Mouse (Mus musculus) myocyte (in vitro differentiated cells): Measurements from ENCODE around the gene Hmx2. TPM values are rescaled to one million over a fixed set of nuclear protein-coding genes. Genes with fewer than 3 reads are reported as not detected.
A peak's percentile ranks its signal among the peaks of the same experiment; 100 is the strongest.

Experiments
- H3K27me3 ChIP-seq: one replicate; pipeline ENCODE4 v1.6.1; 2011; ENCODE audit not compliant: control insufficient read depth, insufficient read depth, insufficient read length
- H3K36me3 ChIP-seq: one replicate; pipeline ENCODE4 v1.6.1; 2011; ENCODE audit not compliant: control insufficient read depth, insufficient read depth
- H3K4me2 ChIP-seq: one replicate; pipeline ENCODE4 v1.6.1; 2011; ENCODE audit warnings: low read depth, control low read depth
- H3K4me3 ChIP-seq: one replicate; pipeline ENCODE4 v1.5.1; 2011; ENCODE audit warnings: mild to moderate bottlenecking, control low read depth, moderate library complexity
- H3K79me2 ChIP-seq: one replicate; pipeline ENCODE4 v1.6.1; 2011; ENCODE audit not compliant: control insufficient read depth, insufficient read depth
- H3ac ChIP-seq: one replicate; pipeline ENCODE4 v1.6.1; 2011; ENCODE audit not compliant: control insufficient read depth, insufficient read length
- CEBPB ChIP-seq: IDR thresholded peaks from 2 replicates; pipeline ENCODE4 v1.6.1; 2011; ENCODE audit warnings: mild to moderate bottlenecking, moderate library complexity; ENCODE audit not compliant: poor library complexity, insufficient read depth, severe bottlenecking
- E2F4 ChIP-seq: IDR thresholded peaks from one replicate; pipeline ENCODE4 v1.6.1; 2011; ENCODE audit warnings: mild to moderate bottlenecking, control low read depth, moderate library complexity; ENCODE audit not compliant: insufficient read depth
- MAX ChIP-seq: IDR thresholded peaks from one replicate; pipeline ENCODE4 v1.6.1; 2011; ENCODE audit warnings: low read depth, mild to moderate bottlenecking, control low read depth
- MYOD1 ChIP-seq, 3 experiments: IDR thresholded peaks; one replicate each; pipeline ENCODE4 v1.6.1; 2011; ENCODE audit warnings: control low read depth in 2 of 3, low read depth in 2 of 3, mild to moderate bottlenecking in 2 of 3, moderate library complexity in 1 of 3; ENCODE audit not compliant: insufficient read length in 2 of 3, control insufficient read depth in 1 of 3
- MYOG ChIP-seq, 3 experiments: IDR thresholded peaks; one replicate each; pipeline ENCODE4 v1.6.1; 2011; ENCODE audit warnings: control low read depth in 2 of 3, low read depth in 2 of 3, mild to moderate bottlenecking in 2 of 3; ENCODE audit not compliant: insufficient read length in 2 of 3, control insufficient read depth in 1 of 3, insufficient read depth in 1 of 3
- POLR2A ChIP-seq: IDR thresholded peaks from one replicate; pipeline ENCODE4 v1.6.1; 2011; ENCODE audit warnings: low read depth, mild to moderate bottlenecking, control low read depth, moderate library complexity; ENCODE audit not compliant: insufficient read length
- POLR2AphosphoS2 ChIP-seq: IDR thresholded peaks from one replicate; pipeline ENCODE4 v1.6.1; 2011; ENCODE audit warnings: low read depth, control low read depth; ENCODE audit not compliant: insufficient read length
- REST ChIP-seq: IDR thresholded peaks from one replicate; pipeline ENCODE4 v1.6.1; 2011; ENCODE audit warnings: mild to moderate bottlenecking, control low read depth, moderate library complexity; ENCODE audit not compliant: insufficient read depth, insufficient read length
- SRF ChIP-seq: IDR thresholded peaks from one replicate; pipeline ENCODE4 v1.6.1; 2011; ENCODE audit warnings: low read depth; ENCODE audit not compliant: control insufficient read depth, insufficient read length
- TCF12 ChIP-seq: IDR thresholded peaks from one replicate; pipeline ENCODE4 v1.6.1; 2011; ENCODE audit warnings: mild to moderate bottlenecking, control low read depth; ENCODE audit not compliant: poor library complexity, insufficient read depth, severe bottlenecking
- TCF3 ChIP-seq: IDR thresholded peaks from one replicate; pipeline ENCODE4 v1.6.1; 2011; ENCODE audit warnings: low read depth, control low read depth; ENCODE audit not compliant: insufficient read length
- USF1 ChIP-seq: IDR thresholded peaks from one replicate; pipeline ENCODE4 v1.6.1; 2011; ENCODE audit warnings: low read depth, mild to moderate bottlenecking, control low read depth, moderate library complexity
- polyA plus RNA-seq: library from polyadenylated mRNA; unstranded; fragments of >200 nt; fragmentation: generic; extraction: Trizol; gene quantifications from one replicate; pipeline ENCODE4 v1.2.1, GENCODE M21; 2012; ENCODE audit warnings: missing spikeins

The Hmx2 gene
- polyA plus RNA-seq, 1 experiment: 0.76 TPM

DNA sequence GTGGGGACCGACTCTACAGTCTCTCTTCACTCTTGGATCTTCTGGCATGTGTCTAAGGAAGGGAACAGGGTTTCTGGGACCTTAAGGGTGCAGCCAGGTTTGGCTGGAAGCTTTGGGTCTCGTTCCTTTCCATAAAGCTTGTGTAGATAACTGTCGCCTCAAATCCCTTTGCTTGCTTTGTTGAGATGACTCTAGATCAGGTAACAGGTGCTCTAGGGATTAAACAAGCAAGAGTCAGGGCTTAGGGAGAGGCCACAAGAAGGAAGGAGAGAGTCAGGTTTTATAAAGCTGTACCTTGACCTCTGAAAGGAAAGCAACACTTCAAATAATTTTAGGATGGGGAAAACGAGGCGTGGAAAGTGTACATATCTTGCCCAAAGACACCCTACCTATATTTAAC is 4.2 kb downstream of the Hmx2 start:
- Histone ChIP-seq H3K27me3 (peaks cover 73% of the 10 kb centered on the region), H3K79me2 (no peaks in the 10 kb centered on the region), H3K36me3 (no peaks in the 10 kb centered on the region), H3K4me3 (no peak overlapping the region), H3K4me2 (no peak overlapping the region), H3ac (no peak overlapping the region)
- TF ChIP-seq MAX (no peak), USF1 (no peak), TCF3 (no peak), SRF (no peak), MYOD1 (IDR thresholded peaks at IDR 0.05; ENCODE audit: control insufficient read depth in 1 of 3, insufficient read length in 2 of 3, low read depth in 2 of 3) (no peak), E2F4 (no peak), CEBPB (no peak), POLR2AphosphoS2 (no peak), MYOG (IDR thresholded peaks at IDR 0.05; ENCODE audit: control insufficient read depth in 1 of 3, insufficient read depth in 1 of 3, insufficient read length in 2 of 3, low read depth in 2 of 3) (no peak), TCF12 (no peak), REST (no peak), POLR2A (no peak)

DNA sequence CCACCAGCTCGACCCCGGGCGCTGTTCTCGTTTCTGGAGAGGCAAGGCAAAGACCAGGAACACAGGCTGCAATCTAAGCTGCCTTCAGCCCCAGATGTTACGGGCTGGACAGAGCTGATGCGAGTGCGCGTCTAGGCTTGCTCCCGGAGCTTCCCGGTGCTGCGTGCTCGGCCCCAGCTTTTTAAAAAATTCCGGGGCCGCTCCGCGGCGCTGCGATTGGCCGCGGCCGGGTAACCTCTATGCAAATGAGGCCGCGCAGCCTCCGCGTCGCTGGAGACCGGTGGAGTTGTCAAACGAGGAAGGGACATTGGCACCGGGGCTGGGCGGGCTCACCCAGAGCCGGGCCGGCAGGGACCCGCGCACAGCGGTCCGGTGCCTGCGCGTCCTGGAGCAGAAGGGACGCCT is 5.2 kb downstream of the Hmx2 start:
- Histone ChIP-seq H3K4me3 (peak overlapping the region; percentile 22), H3ac (no peak overlapping the region), H3K79me2 (no peaks in the 10 kb centered on the region), H3K27me3 (peaks cover 63% of the 10 kb centered on the region), H3K4me2 (peak overlapping the region; percentile 60), H3K36me3 (no peaks in the 10 kb centered on the region)
- TF ChIP-seq MYOG (IDR thresholded peaks at IDR 0.05; ENCODE audit: control insufficient read depth in 1 of 3, insufficient read depth in 1 of 3, insufficient read length in 2 of 3, low read depth in 2 of 3) (no peak), E2F4 (peak; percentile 86), POLR2A (peak; percentile 47), POLR2AphosphoS2 (peak; percentile 22)

DNA sequence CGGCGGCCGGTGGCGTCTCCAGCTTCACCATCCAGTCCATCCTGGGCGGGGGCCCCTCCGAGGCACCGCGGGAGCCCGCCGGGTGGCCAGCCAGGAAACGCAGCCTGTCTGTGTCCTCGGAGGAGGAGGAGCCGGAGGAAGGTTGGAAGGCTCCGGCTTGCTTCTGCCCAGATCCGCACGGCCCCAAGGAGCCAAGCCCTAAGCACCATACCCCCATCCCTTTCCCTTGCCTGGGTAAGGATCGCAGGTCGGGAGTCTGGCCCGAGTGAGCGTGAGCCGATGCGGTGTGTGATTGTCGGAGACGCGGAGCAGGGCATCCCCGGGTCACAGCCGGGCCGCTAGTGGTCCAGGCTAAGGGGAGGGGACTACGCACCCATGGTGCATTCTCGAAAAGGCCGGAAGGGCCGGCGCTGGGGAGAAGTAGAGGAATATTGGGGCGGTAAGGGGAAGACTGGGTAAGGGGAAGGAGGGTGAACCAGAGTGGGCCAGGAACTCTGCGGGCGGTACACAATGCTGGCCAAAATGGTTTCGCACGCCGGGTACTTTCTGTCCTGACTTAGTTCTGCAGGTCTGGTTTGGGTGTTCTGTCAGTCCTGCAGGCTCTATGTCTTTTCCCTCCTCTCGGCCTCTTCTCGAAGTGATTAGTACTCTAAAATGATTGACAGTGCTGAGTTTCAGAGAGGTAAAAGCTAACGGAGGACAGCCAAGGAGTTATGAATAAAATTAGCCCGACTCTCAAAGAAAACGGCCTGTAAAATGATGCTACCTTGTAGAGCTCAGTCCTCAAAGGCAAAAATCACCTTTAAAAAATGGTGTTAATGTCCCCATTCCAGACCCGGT is 6.0 kb downstream of the Hmx2 start:
- Histone ChIP-seq H3K36me3 (no peaks in the 10 kb centered on the region), H3K79me2 (no peaks in the 10 kb centered on the region), H3K4me3 (peak overlapping the region; percentile 22), H3K27me3 (peaks cover 55% of the 10 kb centered on the region), H3K4me2 (peak overlapping the region; percentile 61), H3ac (no peak overlapping the region)
- TF ChIP-seq CEBPB: no peak
- no peak for TF ChIP-seq TCF12
- no peak for TF ChIP-seq MAX
- TF ChIP-seq E2F4: no peak
- TF ChIP-seq MYOG (IDR thresholded peaks at IDR 0.05; ENCODE audit: control insufficient read depth in 1 of 3, insufficient read depth in 1 of 3, insufficient read length in 2 of 3, low read depth in 2 of 3): no peak
- TF ChIP-seq POLR2A: no peak
- no peak for TF ChIP-seq MYOD1 (IDR thresholded peaks at IDR 0.05; ENCODE audit: control insufficient read depth in 1 of 3, insufficient read length in 2 of 3, low read depth in 2 of 3)
- no peak for TF ChIP-seq REST
- TF ChIP-seq TCF3: no peak
- TF ChIP-seq USF1: no peak
- no peak for TF ChIP-seq SRF
- TF ChIP-seq POLR2AphosphoS2: no peak

DNA sequence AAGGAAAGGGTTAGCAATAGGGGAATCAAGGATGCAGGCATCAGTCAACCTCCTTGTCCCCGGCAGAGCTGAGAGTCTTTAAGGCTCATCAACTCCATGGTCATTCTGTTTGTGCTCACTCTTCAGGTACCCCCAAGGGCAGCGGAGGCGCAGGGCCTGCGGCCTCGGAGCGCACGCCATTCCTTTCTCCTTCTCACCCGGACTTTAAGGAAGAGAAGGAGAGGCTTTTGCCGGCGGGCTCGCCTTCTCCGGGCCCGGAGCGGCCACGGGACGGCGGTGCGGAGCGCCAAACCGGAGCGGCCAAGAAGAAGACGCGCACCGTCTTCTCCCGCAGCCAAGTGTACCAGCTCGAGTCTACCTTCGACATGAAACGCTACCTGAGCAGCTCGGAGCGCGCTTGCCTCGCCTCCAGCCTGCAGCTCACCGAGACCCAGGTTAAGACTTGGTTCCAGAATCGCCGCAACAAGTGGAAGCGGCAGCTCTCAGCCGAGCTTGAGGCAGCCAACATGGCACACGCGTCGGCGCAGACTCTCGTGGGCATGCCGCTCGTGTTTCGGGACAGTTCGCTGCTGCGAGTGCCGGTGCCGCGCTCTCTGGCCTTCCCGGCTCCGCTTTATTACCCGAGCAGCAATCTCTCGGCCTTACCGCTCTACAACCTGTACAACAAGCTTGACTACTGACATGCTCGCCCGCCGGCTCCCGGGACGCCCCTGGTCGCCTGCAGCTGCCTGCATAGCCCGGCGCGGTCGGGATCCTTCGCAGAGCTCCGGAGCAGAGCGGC is 6.9 kb downstream of the Hmx2 start:
- H3ac ChIP-seq: no peak overlapping the region
- peaks cover 1% of the 10 kb centered on the region for H3K79me2 ChIP-seq
- peak overlapping the region; percentile 61 for H3K4me2 ChIP-seq
- H3K4me3 ChIP-seq: peak overlapping the region; percentile 22
- no peaks in the 10 kb centered on the region for H3K36me3 ChIP-seq
- peaks cover 51% of the 10 kb centered on the region for H3K27me3 ChIP-seq
- no peak for TF ChIP-seq REST
- TF ChIP-seq MAX: no peak
- TF ChIP-seq CEBPB: no peak
- TF ChIP-seq SRF: no peak
- TF ChIP-seq POLR2A: no peak
- TF ChIP-seq TCF12: no peak
- TF ChIP-seq USF1: no peak
- TF ChIP-seq MYOG (IDR thresholded peaks at IDR 0.05; ENCODE audit: control insufficient read depth in 1 of 3, insufficient read depth in 1 of 3, insufficient read length in 2 of 3, low read depth in 2 of 3): no peak
- no peak for TF ChIP-seq E2F4
- no peak for TF ChIP-seq TCF3
- TF ChIP-seq MYOD1 (IDR thresholded peaks at IDR 0.05; ENCODE audit: control insufficient read depth in 1 of 3, insufficient read length in 2 of 3, low read depth in 2 of 3): no peak
- no peak for TF ChIP-seq POLR2AphosphoS2
